Comparison of ENCODE assay signal across 24 mouse cellular contexts in the genomic region with DNA sequence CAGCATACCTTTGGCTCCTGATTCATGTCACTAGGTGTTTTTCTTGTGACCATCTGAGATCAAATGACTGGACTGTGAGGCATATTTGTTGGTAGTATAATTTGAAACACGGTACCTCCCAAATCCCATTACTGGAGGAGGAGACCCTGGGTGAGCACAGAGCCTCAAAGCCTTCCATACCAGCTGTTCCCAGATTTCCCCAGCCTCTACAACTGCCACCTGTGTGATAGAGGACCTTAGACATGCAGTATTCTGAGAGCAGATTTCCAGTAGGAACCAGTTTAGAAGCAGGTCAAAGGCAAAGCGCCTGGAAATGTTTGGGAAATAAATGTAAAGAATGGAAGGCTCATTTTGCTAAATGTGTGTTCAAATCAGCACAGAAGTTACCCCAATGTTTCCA. TPM values are rescaled to one million over a fixed set of nuclear protein-coding genes. Genes with fewer than 3 reads are reported as not detected.
"Had no signal": no experiment of that assay in that cellular context is flagged by ENCODE, and none has a peak within 500 bp of the region (broad histone marks: within the 10 kb centered on the region; RNA-seq: fewer than 3 reads in every experiment).

No protein-coding gene starts in this region.

- H3K9ac ChIP-seq: liver, embryonic 15.5 days; liver, postnatal 0 days; lung, embryonic 15.5 days; midbrain, embryonic 12.5 days; neural tube, embryonic 13.5 days; neural tube, embryonic 15.5 days had no signal

- H3K4me3 ChIP-seq: liver, embryonic 15.5 days; lung, embryonic 15.5 days; megakaryocyte, embryonic 14.5 days; midbrain, embryonic 12.5 days; neural tube, embryonic 13.5 days; neural tube, embryonic 15.5 days had no signal

- H3K9me3 ChIP-seq: liver, embryonic 15.5 days; lung, embryonic 15.5 days; megakaryocyte, embryonic 14.5 days; midbrain, embryonic 12.5 days; neural tube, embryonic 13.5 days; neural tube, embryonic 15.5 days had no signal

- ATAC-seq: liver, postnatal 0 days; lung, postnatal 0 days; midbrain, embryonic 16.5 days had no signal

- H3K27me3 ChIP-seq: liver, embryonic 15.5 days; lung, embryonic 15.5 days; megakaryocyte, embryonic 14.5 days; midbrain, embryonic 12.5 days; neural tube, embryonic 13.5 days; neural tube, embryonic 15.5 days had no signal

- DNase-seq: liver, postnatal 0 days; lung, adult 2 months; lung, postnatal 14 days; lung, postnatal 36 days; midbrain, embryonic 14.5 days; retina, postnatal 1 day; right cerebral cortex, adult 18-20 months; right cerebral cortex, postnatal 25 days; right cerebral cortex, postnatal 4 days; spleen, adult 18-20 months; thymus, adult 18-20 months; thymus, postnatal 25 days; thymus, postnatal 4 days had no signal

- H3K4me1 ChIP-seq: liver, embryonic 15.5 days; lung, embryonic 15.5 days; megakaryocyte, embryonic 14.5 days; midbrain, embryonic 12.5 days; neural tube, embryonic 13.5 days; neural tube, embryonic 15.5 days had no signal

- H3K27ac ChIP-seq: liver, embryonic 15.5 days; lung, embryonic 15.5 days; macrophage; midbrain, embryonic 12.5 days; neural tube, embryonic 13.5 days; neural tube, embryonic 15.5 days had no signal

- H3K36me3 ChIP-seq: liver, embryonic 15.5 days; lung, embryonic 15.5 days; midbrain, embryonic 12.5 days; neural tube, embryonic 13.5 days; neural tube, embryonic 15.5 days had no signal

- H3K4me2 ChIP-seq: liver, embryonic 15.5 days; lung, embryonic 15.5 days; midbrain, embryonic 12.5 days; neural tube, embryonic 13.5 days; neural tube, embryonic 15.5 days had no signal

RNA-seq across cellular contexts. Expression of a gene that starts 48.4 kb away (rescaled TPM):
- total RNA-seq: megakaryocyte progenitor cell, adult 5-6 weeks; monocyte, adult 5-6 weeks had no signal
- polyA plus RNA-seq: macrophage; midbrain, embryonic 12.5 days had no signal
